Mouse (Mus musculus): ENCODE data around the gene Parp14. TPM values are rescaled to one million over a fixed set of nuclear protein-coding genes. Genes with fewer than 3 reads are reported as not detected.

Parp14 gene
- 1.9 and 2.1 TPM in 2 replicates for polyA plus RNA-seq (2015; fragmentation: Nextera tagmentation; extraction: Ambion mirVana)

DNA sequence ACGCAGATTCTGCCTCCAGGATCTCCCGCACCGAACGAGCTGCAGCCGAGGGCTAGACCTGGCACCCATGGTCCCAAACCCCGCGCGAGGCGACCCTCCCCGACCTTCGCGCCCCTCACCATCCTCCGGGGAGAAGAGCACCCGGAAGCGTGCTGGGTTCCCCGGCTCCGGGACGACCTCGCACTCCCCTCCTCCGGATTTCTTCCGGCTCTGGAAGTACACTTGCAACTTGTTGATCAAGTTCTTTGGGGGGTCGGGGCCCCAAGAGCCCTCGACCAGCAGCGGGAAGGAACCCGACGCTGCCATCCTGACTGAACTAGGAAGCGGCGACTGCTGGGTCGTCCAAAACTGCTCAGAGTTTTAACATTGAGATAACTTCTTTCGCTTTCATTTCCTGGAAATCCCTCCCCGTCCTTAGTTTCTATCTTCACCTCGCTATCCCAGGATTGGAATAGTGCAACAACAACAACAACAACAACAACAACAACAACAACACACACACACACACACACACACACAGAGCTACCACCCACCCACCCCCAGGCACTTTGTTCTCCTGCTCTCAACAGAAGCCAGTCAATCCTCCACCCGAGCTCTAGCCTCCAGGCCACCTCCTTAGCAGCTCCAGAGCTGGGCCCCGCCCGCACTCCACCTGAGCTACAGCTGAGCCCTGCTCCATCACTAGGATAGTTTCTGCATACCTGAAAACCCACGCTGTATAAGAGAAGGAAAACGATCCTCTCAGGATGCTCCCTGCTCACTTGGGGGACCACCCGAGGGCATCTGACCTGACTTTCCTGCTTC lies at the start of gene Parp14:
Gene Parp14, minus strand, starts transcription at position 497 of the 804 bp plus-strand sequence.

Other genes with a start within 250 kb of the Parp14 start
- gene Dirc2, start 102.2 kb downstream of the Parp14 start, polyA plus RNA-seq (2015; fragmentation: Nextera tagmentation; extraction: Ambion mirVana): 14.2 and 14.8 TPM in 2 replicates
- gene Hspbap1, start 101.2 kb downstream of the Parp14 start, polyA plus RNA-seq (2015; fragmentation: Nextera tagmentation; extraction: Ambion mirVana): 3.2 TPM in 2 replicates
- 7.3 TPM in 2 replicates for gene Parp9, start 66.9 kb upstream of the Parp14 start, polyA plus RNA-seq (2015; fragmentation: Nextera tagmentation; extraction: Ambion mirVana)
- 3.4 and 4.0 TPM in 2 replicates for gene Dtx3l, start 67.6 kb upstream of the Parp14 start, polyA plus RNA-seq (2015; fragmentation: Nextera tagmentation; extraction: Ambion mirVana)
- 26.2 and 28.8 TPM in 2 replicates for gene Kpna1, start 107.2 kb upstream of the Parp14 start, polyA plus RNA-seq (2015; fragmentation: Nextera tagmentation; extraction: Ambion mirVana)
- 5.3 and 5.9 TPM in 2 replicates for gene Wdr5b, start 169.6 kb upstream of the Parp14 start, polyA plus RNA-seq (2015; fragmentation: Nextera tagmentation; extraction: Ambion mirVana)
- 265 and 287 TPM in 2 replicates for gene Fam162a, start 200.1 kb upstream of the Parp14 start, polyA plus RNA-seq (2015; fragmentation: Nextera tagmentation; extraction: Ambion mirVana)
- gene Ccdc58, start 200.1 kb upstream of the Parp14 start, polyA plus RNA-seq (2015; fragmentation: Nextera tagmentation; extraction: Ambion mirVana): 65.8 and 66.0 TPM in 2 replicates